Mouse (Mus musculus): Measurements from ENCODE around the gene Tmed8. TPM values are rescaled to one million over a fixed set of nuclear protein-coding genes. Genes with fewer than 3 reads are reported as not detected.

Gene Tmed8
- polyA plus RNA-seq, 1 experiment = 2.1 TPM

- Histone ChIP-seq H3K27me3 (ENCODE audit: control insufficient read depth, insufficient read depth, insufficient read length) (no peaks in the 10 kb centered on the region), H3ac (ENCODE audit: control insufficient read depth, insufficient read length) (no peak overlapping the region), H3K36me3 (ENCODE audit: control insufficient read depth, insufficient read depth) (peaks cover 6% of the 10 kb centered on the region), H3K4me3 (no peak overlapping the region), H3K4me2 (ENCODE audit: low read depth) (no peak overlapping the region), H3K79me2 (ENCODE audit: control insufficient read depth, insufficient read depth) (no peaks in the 10 kb centered on the region)
- TF ChIP-seq CEBPB (IDR thresholded peaks at IDR 0.05; ENCODE audit: insufficient read depth, poor library complexity, severe bottlenecking) = no peak
- no peak for TF ChIP-seq MYOD1 (IDR thresholded peaks at IDR 0.05; ENCODE audit: control insufficient read depth in 1 of 3, insufficient read length in 2 of 3, low read depth in 2 of 3)
- no peak for TF ChIP-seq POLR2AphosphoS2 (IDR thresholded peaks at IDR 0.05; ENCODE audit: insufficient read length, low read depth)
- no peak for TF ChIP-seq TCF3 (IDR thresholded peaks at IDR 0.05; ENCODE audit: insufficient read length, low read depth)
- TF ChIP-seq MYOG (IDR thresholded peaks at IDR 0.05; ENCODE audit: control insufficient read depth in 1 of 3, insufficient read depth in 1 of 3, insufficient read length in 2 of 3, low read depth in 2 of 3) = no peak
- no peak for TF ChIP-seq E2F4 (IDR thresholded peaks at IDR 0.05; ENCODE audit: insufficient read depth)
- TF ChIP-seq TCF12 (IDR thresholded peaks at IDR 0.05; ENCODE audit: insufficient read depth, poor library complexity, severe bottlenecking) = no peak
- no peak for TF ChIP-seq USF1 (IDR thresholded peaks at IDR 0.05; ENCODE audit: low read depth)
- no peak for TF ChIP-seq POLR2A (IDR thresholded peaks at IDR 0.05; ENCODE audit: insufficient read length, low read depth)
- no peak for TF ChIP-seq MAX (IDR thresholded peaks at IDR 0.05; ENCODE audit: low read depth)
- no peak for TF ChIP-seq REST (IDR thresholded peaks at IDR 0.05; ENCODE audit: insufficient read depth, insufficient read length)
- no peak for TF ChIP-seq SRF (IDR thresholded peaks at IDR 0.05; ENCODE audit: control insufficient read depth, insufficient read length, low read depth)
Measured at GRCm38 (mm10) chr12:87137439-87138341, 62.6 kb downstream of the Tmed8 start.

- no peaks in the 10 kb centered on the region for H3K79me2 ChIP-seq (ENCODE audit: control insufficient read depth, insufficient read depth)
- H3K27me3 ChIP-seq (ENCODE audit: control insufficient read depth, insufficient read depth, insufficient read length) = no peaks in the 10 kb centered on the region
- no peak for TF ChIP-seq E2F4 (IDR thresholded peaks at IDR 0.05; ENCODE audit: insufficient read depth)
- TF ChIP-seq POLR2AphosphoS2 (IDR thresholded peaks at IDR 0.05; ENCODE audit: insufficient read length, low read depth) = no peak
- TF ChIP-seq USF1 (IDR thresholded peaks at IDR 0.05; ENCODE audit: low read depth) = no peak
- no peak for TF ChIP-seq MYOD1 (IDR thresholded peaks at IDR 0.05; ENCODE audit: control insufficient read depth in 1 of 3, insufficient read length in 2 of 3, low read depth in 2 of 3)
- TF ChIP-seq TCF3 (IDR thresholded peaks at IDR 0.05; ENCODE audit: insufficient read length, low read depth) = no peak
- TF ChIP-seq TCF12 (IDR thresholded peaks at IDR 0.05; ENCODE audit: insufficient read depth, poor library complexity, severe bottlenecking) = no peak
- TF ChIP-seq CEBPB (IDR thresholded peaks at IDR 0.05; ENCODE audit: insufficient read depth, poor library complexity, severe bottlenecking) = no peak
- no peak for TF ChIP-seq POLR2A (IDR thresholded peaks at IDR 0.05; ENCODE audit: insufficient read length, low read depth)
- no peak for TF ChIP-seq SRF (IDR thresholded peaks at IDR 0.05; ENCODE audit: control insufficient read depth, insufficient read length, low read depth)
- TF ChIP-seq REST (IDR thresholded peaks at IDR 0.05; ENCODE audit: insufficient read depth, insufficient read length) = no peak
- TF ChIP-seq MAX (IDR thresholded peaks at IDR 0.05; ENCODE audit: low read depth) = no peak
- TF ChIP-seq MYOG (IDR thresholded peaks at IDR 0.05; ENCODE audit: control insufficient read depth in 1 of 3, insufficient read depth in 1 of 3, insufficient read length in 2 of 3, low read depth in 2 of 3) = no peak
- H3ac ChIP-seq (ENCODE audit: control insufficient read depth, insufficient read length) = no peak overlapping the region
- H3K4me3 ChIP-seq = no peak overlapping the region
- peaks cover 13% of the 10 kb centered on the region for H3K36me3 ChIP-seq (ENCODE audit: control insufficient read depth, insufficient read depth)
- H3K4me2 ChIP-seq (ENCODE audit: low read depth) = no peak overlapping the region
Measured at GRCm38 (mm10) chr12:87132784-87133183, 67.5 kb downstream of the Tmed8 start.

GRCm38 (mm10) chr12:87132210-87132609 is 68.0 kb downstream of the Tmed8 start:
- no peak for TF ChIP-seq CEBPB (IDR thresholded peaks at IDR 0.05; ENCODE audit: insufficient read depth, poor library complexity, severe bottlenecking)
- TF ChIP-seq MAX (IDR thresholded peaks at IDR 0.05; ENCODE audit: low read depth) = no peak
- TF ChIP-seq POLR2AphosphoS2 (IDR thresholded peaks at IDR 0.05; ENCODE audit: insufficient read length, low read depth) = no peak
- TF ChIP-seq SRF (IDR thresholded peaks at IDR 0.05; ENCODE audit: control insufficient read depth, insufficient read length, low read depth) = no peak
- Histone ChIP-seq H3K4me3 (no peak overlapping the region), H3K79me2 (ENCODE audit: control insufficient read depth, insufficient read depth) (no peaks in the 10 kb centered on the region), H3K27me3 (ENCODE audit: control insufficient read depth, insufficient read depth, insufficient read length) (no peaks in the 10 kb centered on the region), H3ac (ENCODE audit: control insufficient read depth, insufficient read length) (no peak overlapping the region), H3K36me3 (ENCODE audit: control insufficient read depth, insufficient read depth) (peaks cover 13% of the 10 kb centered on the region), H3K4me2 (ENCODE audit: low read depth) (no peak overlapping the region)

- H3ac ChIP-seq (ENCODE audit: control insufficient read depth, insufficient read length) = no peak overlapping the region
- no peaks in the 10 kb centered on the region for H3K27me3 ChIP-seq (ENCODE audit: control insufficient read depth, insufficient read depth, insufficient read length)
- H3K79me2 ChIP-seq (ENCODE audit: control insufficient read depth, insufficient read depth) = no peaks in the 10 kb centered on the region
- no peak overlapping the region for H3K4me3 ChIP-seq
- no peak for TF ChIP-seq MAX (IDR thresholded peaks at IDR 0.05; ENCODE audit: low read depth)
- no peak for TF ChIP-seq POLR2AphosphoS2 (IDR thresholded peaks at IDR 0.05; ENCODE audit: insufficient read length, low read depth)
- TF ChIP-seq TCF3 (IDR thresholded peaks at IDR 0.05; ENCODE audit: insufficient read length, low read depth) = no peak
- TF ChIP-seq POLR2A (IDR thresholded peaks at IDR 0.05; ENCODE audit: insufficient read length, low read depth) = no peak
- TF ChIP-seq MYOG (IDR thresholded peaks at IDR 0.05; ENCODE audit: control insufficient read depth in 1 of 3, insufficient read depth in 1 of 3, insufficient read length in 2 of 3, low read depth in 2 of 3) = no peak
- no peak for TF ChIP-seq E2F4 (IDR thresholded peaks at IDR 0.05; ENCODE audit: insufficient read depth)
- no peak for TF ChIP-seq REST (IDR thresholded peaks at IDR 0.05; ENCODE audit: insufficient read depth, insufficient read length)
- no peak for TF ChIP-seq USF1 (IDR thresholded peaks at IDR 0.05; ENCODE audit: low read depth)
- TF ChIP-seq CEBPB (IDR thresholded peaks at IDR 0.05; ENCODE audit: insufficient read depth, poor library complexity, severe bottlenecking) = no peak
- TF ChIP-seq MYOD1 (IDR thresholded peaks at IDR 0.05; ENCODE audit: control insufficient read depth in 1 of 3, insufficient read length in 2 of 3, low read depth in 2 of 3) = no peak
- no peak for TF ChIP-seq TCF12 (IDR thresholded peaks at IDR 0.05; ENCODE audit: insufficient read depth, poor library complexity, severe bottlenecking)
- peaks cover 13% of the 10 kb centered on the region for H3K36me3 ChIP-seq (ENCODE audit: control insufficient read depth, insufficient read depth)
- no peak overlapping the region for H3K4me2 ChIP-seq (ENCODE audit: low read depth)
Measured at GRCm38 (mm10) chr12:87131619-87132018, 68.6 kb downstream of the Tmed8 start.

Measured in myocyte (in vitro differentiated cells).